Mouse (Mus musculus): ENCODE data around the gene Znrf2. TPM values are rescaled to one million over a fixed set of nuclear protein-coding genes. Genes with fewer than 3 reads are reported as not detected.

The Znrf2 gene
- total and polyA plus RNA-seq, 3 experiments = 16.1 to 21.3 TPM; not detected in 1

DNA sequence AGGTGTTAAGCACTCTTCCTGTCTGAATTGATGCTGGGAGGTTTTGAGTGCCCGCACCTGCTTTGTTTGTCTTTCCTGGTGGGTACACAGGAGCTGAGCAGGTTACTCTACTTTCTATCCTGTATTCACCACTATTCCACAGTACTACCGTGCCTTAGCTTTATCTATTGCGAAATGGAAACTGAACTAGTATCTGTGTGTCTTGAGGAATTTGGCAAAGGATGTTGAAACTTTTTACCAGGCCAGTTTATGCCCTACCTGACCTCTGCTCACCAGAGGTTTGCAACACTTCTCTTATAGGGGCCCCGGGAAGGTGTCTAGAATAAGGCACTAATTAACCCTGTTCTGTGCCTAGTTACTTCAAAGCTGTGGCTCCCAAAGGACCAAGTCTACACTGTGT, 27.6 kb upstream of the Znrf2 start:
- no peaks in the 10 kb centered on the region for H3K36me3 ChIP-seq (ENCODE audit: control insufficient read depth in 1 of 2, insufficient read depth in 2 of 2, low read length in 2 of 2)
- no peaks in the 10 kb centered on the region for H3K4me1 ChIP-seq (ENCODE audit: control insufficient read depth in 1 of 2, insufficient read depth in 2 of 2, low read length in 2 of 2)
- H3K9ac ChIP-seq (ENCODE audit: control insufficient read depth, low read depth, low read length, poor library complexity, severe bottlenecking) = no peak overlapping the region
- no peak overlapping the region for H3K4me3 ChIP-seq (ENCODE audit: control insufficient read depth in 1 of 2, insufficient read depth in 1 of 2, low read depth in 2 of 2, low read length in 2 of 2)
- peaks cover 0 to 2% of the 10 kb centered on the region in 2 experiments; a peak in 2 of 4 replicates for H3K27me3 ChIP-seq (ENCODE audit: control insufficient read depth in 1 of 2, insufficient read depth in 2 of 2, low read length in 2 of 2)
- H3K9me3 ChIP-seq (replicated peaks; ENCODE audit: insufficient read depth, low read length) = no peaks in the 10 kb centered on the region
- no peak overlapping the region for H3K27ac ChIP-seq (ENCODE audit: control insufficient read depth, low read depth, low read length)
- no peak for DNase-seq (ENCODE audit: low read depth, low spot score)
- TF ChIP-seq RCOR1 (IDR thresholded peaks at IDR 0.05; ENCODE audit: low read depth, low read length) (no peak), MAZ (IDR thresholded peaks at IDR 0.05; ENCODE audit: low read depth, low read length) (no peak), CTCF (IDR thresholded peaks at IDR 0.05 in 2 of 3, conservative IDR thresholded peaks at IDR 0.05 in 1 of 3; ENCODE audit: control insufficient read depth in 1 of 3, insufficient read depth in 1 of 3, low read depth in 2 of 3, low read length in 3 of 3, poor library complexity in 1 of 3, severe bottlenecking in 1 of 3) (no peak), GABPA (IDR thresholded peaks at IDR 0.05; ENCODE audit: low read depth, low read length) (no peak), ZKSCAN1 (IDR thresholded peaks at IDR 0.05; ENCODE audit: low read depth, low read length) (no peak), MYC (IDR thresholded peaks at IDR 0.05; ENCODE audit: low read depth, low read length) (no peak), E2F4 (IDR thresholded peaks at IDR 0.05; ENCODE audit: borderline replicate concordance, low read depth, low read length) (no peak), MYB (IDR thresholded peaks at IDR 0.05; ENCODE audit: low read depth, low read length) (no peak), MAX (IDR thresholded peaks at IDR 0.05; ENCODE audit: low read length) (no peak), MXI1 (IDR thresholded peaks at IDR 0.05; ENCODE audit: low read depth, low read length) (no peak), CHD2 (IDR thresholded peaks at IDR 0.05; ENCODE audit: low read length) (no peak), ZMIZ1 (IDR thresholded peaks at IDR 0.05; ENCODE audit: low read depth, low read length) (no peak)
- no peaks in the 10 kb centered on the region for H3K79me2 ChIP-seq (ENCODE audit: control insufficient read depth, insufficient read depth, low read length, poor library complexity)

DNA sequence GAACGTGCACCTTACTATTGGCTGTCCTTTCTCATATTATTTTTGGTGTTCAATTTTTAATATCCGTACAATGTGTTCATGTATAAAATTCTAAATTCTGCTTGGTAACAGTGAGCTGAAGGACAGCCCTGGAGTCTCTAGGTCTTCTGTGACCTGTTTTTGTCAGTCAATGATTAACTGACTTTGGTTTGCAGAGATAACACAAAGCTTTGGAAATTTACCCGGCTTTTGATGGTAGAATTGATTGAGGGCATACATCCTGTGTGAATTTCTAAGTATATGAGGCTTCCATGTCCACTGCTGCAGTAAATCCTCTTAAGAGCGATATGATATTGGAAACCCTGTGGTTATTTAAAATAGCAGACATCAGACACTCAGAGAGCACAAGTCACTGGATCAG, 26.6 kb upstream of the Znrf2 start:
- Histone ChIP-seq H3K79me2 (ENCODE audit: control insufficient read depth, insufficient read depth, low read length, poor library complexity) (no peaks in the 10 kb centered on the region), H3K4me1 (ENCODE audit: control insufficient read depth in 1 of 2, insufficient read depth in 2 of 2, low read length in 2 of 2) (no peaks in the 10 kb centered on the region), H3K36me3 (ENCODE audit: control insufficient read depth in 1 of 2, insufficient read depth in 2 of 2, low read length in 2 of 2) (no peaks in the 10 kb centered on the region), H3K4me3 (ENCODE audit: control insufficient read depth in 1 of 2, insufficient read depth in 1 of 2, low read depth in 2 of 2, low read length in 2 of 2) (no peak overlapping the region), H3K9me3 (replicated peaks; ENCODE audit: insufficient read depth, low read length) (no peaks in the 10 kb centered on the region), H3K27ac (ENCODE audit: control insufficient read depth, low read depth, low read length) (no peak overlapping the region), H3K9ac (ENCODE audit: control insufficient read depth, low read depth, low read length, poor library complexity, severe bottlenecking) (no peak overlapping the region), H3K27me3 (ENCODE audit: control insufficient read depth in 1 of 2, insufficient read depth in 2 of 2, low read length in 2 of 2) (peaks cover 0 to 2% of the 10 kb centered on the region in 2 experiments; a peak in 3 of 4 replicates)
- DNase-seq (ENCODE audit: low read depth, low spot score) = no peak
- TF ChIP-seq USF2 (IDR thresholded peaks at IDR 0.05; ENCODE audit: borderline replicate concordance in 1 of 2, insufficient read depth in 1 of 2, low read depth in 1 of 2, low read length in 2 of 2) (no peak), CTCF (IDR thresholded peaks at IDR 0.05 in 2 of 3, conservative IDR thresholded peaks at IDR 0.05 in 1 of 3; ENCODE audit: control insufficient read depth in 1 of 3, insufficient read depth in 1 of 3, low read depth in 2 of 3, low read length in 3 of 3, poor library complexity in 1 of 3, severe bottlenecking in 1 of 3) (no peak), KAT2A (conservative IDR thresholded peaks at IDR 0.05; ENCODE audit: low read depth, low read length) (no peak), MAZ (IDR thresholded peaks at IDR 0.05; ENCODE audit: low read depth, low read length) (no peak), POLR2AphosphoS5 (IDR thresholded peaks at IDR 0.05; ENCODE audit: borderline replicate concordance, low read depth, low read length) (no peak), RCOR1 (IDR thresholded peaks at IDR 0.05; ENCODE audit: low read depth, low read length) (no peak), NELFE (IDR thresholded peaks at IDR 0.05; ENCODE audit: low read depth, low read length) (no peak), BHLHE40 (IDR thresholded peaks at IDR 0.05; ENCODE audit: borderline replicate concordance, low read depth, low read length) (no peak), MAX (IDR thresholded peaks at IDR 0.05; ENCODE audit: low read length) (no peak), TBP (IDR thresholded peaks at IDR 0.05; ENCODE audit: low read depth, low read length) (no peak), MXI1 (IDR thresholded peaks at IDR 0.05; ENCODE audit: low read depth, low read length) (no peak), TCF12 (IDR thresholded peaks at IDR 0.05; ENCODE audit: low read depth, low read length) (no peak), UBTF (IDR thresholded peaks at IDR 0.05; ENCODE audit: borderline replicate concordance, insufficient read depth, low read depth, low read length) (no peak), ETS1 (IDR thresholded peaks at IDR 0.05; ENCODE audit: low read depth, low read length) (no peak), MYB (IDR thresholded peaks at IDR 0.05; ENCODE audit: low read depth, low read length) (no peak), ZNF384 (IDR thresholded peaks at IDR 0.05; ENCODE audit: low read depth, low read length) (no peak), GATA1 (IDR thresholded peaks at IDR 0.05; ENCODE audit: low read depth, low read length) (no peak), ZC3H11A (IDR thresholded peaks at IDR 0.05; ENCODE audit: low read depth, low read length) (no peak)
